Mouse (Mus musculus) cerebellum, adult 2 months (tissue): ENCODE results near the gene Gm48551. TPM values are rescaled to one million over a fixed set of nuclear protein-coding genes. Genes with fewer than 3 reads are reported as not detected.

Source experiments
- DNase-seq, 2 experiments: peaks; one replicate each; pipeline ENCODE4 v3.0.0; 2021
- H3K27ac ChIP-seq: fragments of 200-500 bp; 2 replicates; pipeline ENCODE4 v1.5.1; 2012; ENCODE audit warnings: low read length, control low read depth, inconsistent platforms; ENCODE audit not compliant: insufficient read depth
- H3K27me3 ChIP-seq: fragments of 200-500 bp; 2 replicates; pipeline ENCODE4 v1.6.1; 2012; ENCODE audit warnings: inconsistent platforms, mild to moderate bottlenecking, low read length, moderate library complexity; ENCODE audit not compliant: control insufficient read depth, insufficient read depth
- H3K4me1 ChIP-seq: fragments of 200-500 bp; 2 replicates; pipeline ENCODE4 v1.6.1; 2011; ENCODE audit warnings: low read length; ENCODE audit not compliant: control insufficient read depth, insufficient read depth
- H3K4me3 ChIP-seq: fragments of 200-500 bp; replicated peaks from 2 replicates; pipeline ENCODE3; 2011; ENCODE audit warnings: mild to moderate bottlenecking, low read depth, low read length, control low read depth; ENCODE audit not compliant: insufficient read depth
- CTCF ChIP-seq: fragments of 200-500 bp; IDR thresholded peaks from 2 replicates; pipeline ENCODE4 v1.5.1; 2011; ENCODE audit warnings: low read depth, mild to moderate bottlenecking, control low read depth, low read length, moderate library complexity, borderline replicate concordance; ENCODE audit not compliant: insufficient read depth
- POLR2A ChIP-seq: fragments of 200-500 bp; IDR thresholded peaks from 2 replicates; pipeline ENCODE4 v1.6.1; 2011; ENCODE audit warnings: low read length, control low read depth, borderline replicate concordance; ENCODE audit not compliant: insufficient read depth
- WGBS: fragments of 180-500 bp; shearing (Covaris S2); methylation state at CpG from one replicate; pipeline ENCODE4 v1.1.7; 2018; 5-methylcytosine and 5-hydroxymethylcytosine counted together
- polyA plus RNA-seq: library from polyadenylated mRNA; depleted of rRNA; stranded (reverse); fragments of >200 nt; gene quantifications from 2 replicates; pipeline ENCODE4 v1.2.3, GENCODE M21; 2012

Gm48551 gene
- polyA plus RNA-seq, 1 experiment = 10.8 TPM

DNA sequence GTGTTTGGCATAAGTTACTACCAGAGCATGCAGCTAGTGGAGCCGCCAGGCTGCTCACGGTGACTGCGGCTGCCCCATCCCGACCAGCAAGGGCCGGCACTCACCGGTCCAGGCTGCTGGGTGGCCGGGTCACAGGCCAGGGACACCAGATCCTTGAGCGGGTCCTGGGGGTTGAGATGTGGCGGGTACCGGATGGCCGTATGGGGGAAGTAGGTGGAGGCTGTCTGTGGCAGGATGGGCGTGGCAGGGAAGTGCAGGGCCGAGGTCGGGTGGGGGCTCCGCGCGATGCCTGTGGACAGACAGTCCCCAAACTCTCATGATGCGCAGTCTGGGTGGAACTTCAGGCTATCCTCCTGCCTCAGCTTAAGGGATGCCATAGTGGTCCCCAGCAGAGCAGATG, 20.5 kb downstream of the Gm48551 start:
- H3K4me3 ChIP-seq = no peak overlapping the region
- peaks cover 75% of the 10 kb centered on the region for H3K4me1 ChIP-seq
- DNase-seq = no peak
- no peak for TF ChIP-seq POLR2A
- TF ChIP-seq CTCF = no peak
- 73% methylated on average over 18 of the region's 18 CpGs for WGBS
- no peak overlapping the region for H3K27ac ChIP-seq
- H3K27me3 ChIP-seq = no peaks in the 10 kb centered on the region

- Histone ChIP-seq H3K4me1 (peaks cover 77% of the 10 kb centered on the region), H3K4me3 (no peak overlapping the region), H3K27me3 (no peaks in the 10 kb centered on the region), H3K27ac (no peak overlapping the region; the same call in 1 of the 2 replicates)
- TF ChIP-seq CTCF (peak; percentile 85), POLR2A (no peak)
- 36% methylated on average over 13 of the region's 13 CpGs for WGBS
- DNase-seq = peak; percentile 81 to 89
Observed at GRCm38 (mm10) chr10:81405588-81406201, 21.4 kb downstream of the Gm48551 start.

- peak in 1 of 2 experiments; percentile 57 for DNase-seq
- peaks cover 78% of the 10 kb centered on the region for H3K4me1 ChIP-seq
- 18% methylated on average over 24 of the region's 24 CpGs for WGBS
- H3K4me3 ChIP-seq = peak overlapping the region; percentile 49
- no peak for TF ChIP-seq CTCF
- TF ChIP-seq POLR2A = no peak
- peak overlapping the region; percentile 69 for H3K27ac ChIP-seq
- no peaks in the 10 kb centered on the region for H3K27me3 ChIP-seq
Observed at GRCm38 (mm10) chr10:81406504-81407440, 22.5 kb downstream of the Gm48551 start.

DNA sequence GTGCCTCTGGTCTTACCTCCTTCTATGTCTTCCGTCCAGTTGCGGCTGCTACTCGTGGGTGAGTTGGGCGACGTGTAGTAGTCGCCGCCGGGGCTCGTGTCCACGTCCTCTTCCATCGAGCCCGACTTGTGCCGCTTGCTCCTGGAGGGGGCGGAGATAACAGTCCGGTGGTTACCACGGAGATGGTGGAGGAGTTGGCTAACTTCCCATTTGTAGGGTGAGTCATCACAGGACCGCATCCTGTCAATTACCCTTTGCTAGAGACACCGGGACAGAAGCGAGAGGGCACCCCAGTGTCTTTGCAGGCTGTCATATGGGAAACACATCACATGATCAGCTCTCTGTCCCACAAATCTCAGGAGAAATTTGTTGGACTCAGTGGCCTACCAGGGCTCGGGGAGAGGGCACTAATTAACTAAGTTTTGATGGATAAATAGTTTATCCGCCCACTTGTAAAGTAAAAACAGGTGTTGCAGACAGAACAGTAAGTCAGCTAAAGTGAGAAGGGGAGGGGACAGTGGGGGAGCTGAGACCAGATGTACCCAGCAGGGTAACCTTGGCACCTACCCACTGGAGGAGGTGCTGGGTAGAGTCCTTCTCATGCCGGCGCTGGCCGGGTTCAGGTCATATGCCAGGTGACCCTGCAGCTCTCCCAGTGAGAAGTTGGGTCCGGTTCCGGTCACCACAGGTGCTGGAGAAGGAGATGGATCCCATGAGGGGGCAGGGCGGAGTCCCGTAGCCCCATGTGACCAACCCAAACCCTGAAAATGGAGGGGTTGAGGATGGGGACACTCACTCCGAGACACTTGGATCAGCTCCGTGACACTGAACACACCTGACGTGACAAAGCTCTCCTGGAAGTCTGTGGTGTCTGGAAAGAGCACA, 23.5 kb downstream of the Gm48551 start:
- TF ChIP-seq POLR2A (0 out of 2 replicates have a peak, but pooled peaks have one; percentile 5), CTCF (no peak)
- 6% methylated on average over 31 of the region's 31 CpGs for WGBS
- H3K4me1 ChIP-seq = peaks cover 78% of the 10 kb centered on the region
- peak overlapping the region; percentile 49 for H3K4me3 ChIP-seq
- DNase-seq = peak; percentile 89 to 95
- H3K27me3 ChIP-seq = no peaks in the 10 kb centered on the region
- H3K27ac ChIP-seq = peak overlapping the region; percentile 69

- no peak for TF ChIP-seq POLR2A
- TF ChIP-seq CTCF = no peak
- Histone ChIP-seq H3K27ac (peak overlapping the region; percentile 63), H3K4me1 (peaks cover 79% of the 10 kb centered on the region), H3K27me3 (no peaks in the 10 kb centered on the region), H3K4me3 (no peak overlapping the region)
- WGBS = 35% methylated on average over 13 of the region's 13 CpGs
- DNase-seq = no peak
Observed at GRCm38 (mm10) chr10:81408424-81408729, 24.1 kb downstream of the Gm48551 start.

GRCm38 (mm10) chr10:81408871-81409291, 24.6 kb downstream of the Gm48551 start:
- Histone ChIP-seq H3K27ac (peak overlapping the region; percentile 63), H3K27me3 (no peaks in the 10 kb centered on the region), H3K4me1 (peaks cover 84% of the 10 kb centered on the region), H3K4me3 (no peak overlapping the region)
- WGBS = 15% methylated on average over 9 of the region's 9 CpGs
- TF ChIP-seq CTCF (peak; percentile 86), POLR2A (no peak)
- peak; percentile 68 to 72 for DNase-seq

DNA sequence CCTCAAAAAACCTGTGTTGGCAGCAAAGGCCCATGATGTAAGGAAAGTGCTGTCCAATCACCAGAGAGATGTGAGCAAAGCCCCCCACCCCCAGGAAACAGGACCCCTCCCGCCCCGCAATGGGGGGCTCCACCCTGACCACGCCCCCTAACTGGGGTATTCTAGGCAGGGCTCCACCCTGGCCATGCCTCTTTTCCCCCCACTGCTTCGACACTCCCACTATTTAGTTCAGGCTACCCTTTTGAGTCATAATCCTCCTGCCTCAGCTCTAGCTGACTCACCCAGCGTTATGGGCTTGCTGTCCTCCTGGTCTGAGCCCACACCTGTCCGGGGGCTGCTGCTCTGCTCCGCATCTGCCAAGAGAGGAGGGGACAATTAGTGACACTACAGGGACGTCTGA, 25.1 kb downstream of the Gm48551 start:
- DNase-seq = no peak
- Histone ChIP-seq H3K27ac (peak overlapping the region; percentile 63), H3K4me3 (no peak overlapping the region), H3K27me3 (no peaks in the 10 kb centered on the region), H3K4me1 (peaks cover 88% of the 10 kb centered on the region)
- whole genome bisulfite sequencing = 32% methylated on average over 8 of the region's 8 CpGs
- TF ChIP-seq CTCF (no peak), POLR2A (no peak)
